Mouse (Mus musculus) lung, adult 2 months (tissue): ENCODE measurements around the gene Lrch3. TPM values are rescaled to one million over a fixed set of nuclear protein-coding genes. Genes with fewer than 3 reads are reported as not detected.

Experiments used
- DNase-seq: peaks from one replicate; pipeline ENCODE4 v3.0.0; 2022
- H3K4me1 ChIP-seq: fragments of 200-500 bp; 2 replicates; pipeline ENCODE4 v1.6.1; 2011; ENCODE audit warnings: low read length; ENCODE audit not compliant: control insufficient read depth, insufficient read depth
- H3K4me3 ChIP-seq: fragments of 200-500 bp; replicated peaks from 2 replicates; pipeline ENCODE3; 2011; ENCODE audit warnings: low read depth, mild to moderate bottlenecking, control low read depth, low read length; ENCODE audit errors: extremely low read depth
- CTCF ChIP-seq: fragments of 200-500 bp; IDR thresholded peaks from 2 replicates; pipeline ENCODE4 v1.5.1; 2011; ENCODE audit warnings: mild to moderate bottlenecking, low read length, control low read depth; ENCODE audit not compliant: insufficient read depth
- POLR2A ChIP-seq: fragments of 200-500 bp; IDR thresholded peaks from 2 replicates; pipeline ENCODE4 v1.6.1; 2011; ENCODE audit warnings: low read depth, mild to moderate bottlenecking, control low read depth, low read length, borderline replicate concordance; ENCODE audit errors: extremely low read depth
- WGBS: fragments of 180-500 bp; shearing (Covaris S2); methylation state at CpG from one replicate; pipeline ENCODE4 v1.1.7; 2018; 5-methylcytosine and 5-hydroxymethylcytosine counted together
- polyA plus RNA-seq: library from polyadenylated mRNA; depleted of rRNA; stranded (reverse); fragments of >200 nt; gene quantifications from 2 replicates; pipeline ENCODE4 v1.2.3, GENCODE M21; 2012; rRNA removed

Gene Lrch3
- polyA plus RNA-seq, 1 experiment: 40.3 TPM

DNA sequence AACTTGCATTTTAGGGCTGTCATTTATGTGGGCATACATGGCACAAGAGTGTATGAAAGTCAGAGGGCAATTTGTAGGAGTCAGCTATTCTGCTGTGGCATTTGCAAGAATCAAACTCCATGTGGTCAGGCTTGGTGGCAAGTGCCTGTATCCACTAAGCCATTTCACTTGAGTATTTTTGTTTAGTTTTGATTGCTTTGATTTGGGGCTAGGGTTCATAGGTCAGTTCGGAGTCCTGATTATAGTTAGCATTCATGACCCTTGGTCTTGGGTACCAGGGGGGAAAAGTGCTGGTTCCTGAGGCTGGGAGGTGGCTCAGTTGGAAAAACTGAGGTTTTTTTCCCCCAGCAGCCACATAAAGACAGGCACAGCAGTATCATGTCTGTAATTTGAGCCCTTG lies 145.6 kb downstream of the Lrch3 start:
- 84% methylated on average over 1 of the region's 1 CpGs for WGBS
- no peak for TF ChIP-seq POLR2A
- TF ChIP-seq CTCF: no peak
- peaks cover 2% of the 10 kb centered on the region for H3K4me1 ChIP-seq
- no peak overlapping the region for H3K4me3 ChIP-seq
- no peak for DNase-seq

- TF ChIP-seq CTCF: no peak
- TF ChIP-seq POLR2A: no peak
- 84% methylated on average over 2 of the region's 2 CpGs for WGBS
- no peak overlapping the region for H3K4me3 ChIP-seq
- DNase-seq: no peak
- peaks cover 2% of the 10 kb centered on the region for H3K4me1 ChIP-seq
Measured at GRCm38 (mm10) chr16:33060926-33061325, 147.0 kb downstream of the Lrch3 start.

- peaks cover 2% of the 10 kb centered on the region for H3K4me1 ChIP-seq
- WGBS: 51% methylated on average over 11 of the region's 11 CpGs
- TF ChIP-seq POLR2A: no peak
- no peak for TF ChIP-seq CTCF
- H3K4me3 ChIP-seq: no peak overlapping the region
- no peak for DNase-seq
Measured at GRCm38 (mm10) chr16:33061400-33061799, 147.5 kb downstream of the Lrch3 start.

- TF ChIP-seq POLR2A (peak; percentile 63; the same call in 1 of the 2 replicates), CTCF (no peak)
- DNase-seq: peak; percentile 83
- WGBS: 1% methylated on average over 64 of the region's 64 CpGs
- Histone ChIP-seq H3K4me1 (peaks cover 2% of the 10 kb centered on the region), H3K4me3 (peak within 1 kb of the TSS; percentile 66)
Measured at GRCm38 (mm10) chr16:33062024-33062681, 148.3 kb downstream of the Lrch3 start, which contains the start of gene Lmln. Lmln (plus strand) TSS chr16:33062521.

DNA sequence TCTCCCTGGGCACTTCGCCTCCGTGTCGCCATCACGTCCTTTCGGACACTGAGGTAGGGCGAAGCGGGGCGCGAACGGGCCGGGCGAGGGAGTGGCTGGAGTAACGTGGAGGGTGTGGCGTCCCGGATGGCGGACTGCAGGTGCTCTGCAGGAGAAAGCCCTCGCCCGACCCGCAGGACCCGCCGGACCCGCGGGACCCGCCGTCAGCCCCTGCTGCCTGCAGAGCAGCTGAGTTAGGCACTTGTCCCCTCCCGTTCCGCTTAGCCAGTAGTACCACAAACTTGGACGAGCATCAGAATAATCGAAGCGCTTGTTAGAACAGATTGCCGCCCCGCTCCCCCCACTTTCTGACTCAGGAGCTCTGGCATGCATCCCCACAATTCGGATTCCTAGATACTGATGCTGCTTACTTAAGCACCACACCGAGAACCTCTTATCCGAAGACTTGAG lies 148.8 kb downstream of the Lrch3 start:
- under 1% methylated on average over 35 of the region's 35 CpGs for WGBS
- no peak for TF ChIP-seq POLR2A
- no peak for TF ChIP-seq CTCF
- H3K4me1 ChIP-seq: peaks cover 2% of the 10 kb centered on the region
- DNase-seq: no peak
- H3K4me3 ChIP-seq: peak overlapping the region; percentile 66

DNA sequence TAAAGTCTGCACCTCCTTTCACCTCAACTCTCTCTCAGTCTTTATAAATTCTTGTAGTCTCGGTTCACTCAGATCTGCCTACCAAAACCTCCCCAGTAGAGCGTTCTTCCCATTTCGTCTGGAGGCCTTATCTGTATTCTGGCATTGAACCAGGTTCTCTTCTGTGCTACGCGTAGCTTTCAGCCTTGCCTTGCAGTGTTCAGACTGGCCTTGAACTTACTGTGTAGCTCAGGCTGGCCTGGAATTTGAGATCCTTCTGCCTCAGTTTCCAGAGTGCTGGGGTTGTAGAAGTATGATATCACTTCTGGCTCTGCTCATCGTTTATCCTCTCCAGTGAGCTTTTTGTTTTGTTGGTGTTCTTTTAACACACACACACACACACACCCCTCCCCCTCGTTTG lies 149.4 kb downstream of the Lrch3 start:
- Histone ChIP-seq H3K4me3 (peak overlapping the region; percentile 66), H3K4me1 (no peaks in the 10 kb centered on the region; the same call in 1 of the 2 replicates)
- WGBS: 15% methylated on average over 7 of the region's 7 CpGs
- DNase-seq: no peak
- no peak for TF ChIP-seq POLR2A
- no peak for TF ChIP-seq CTCF

DNA sequence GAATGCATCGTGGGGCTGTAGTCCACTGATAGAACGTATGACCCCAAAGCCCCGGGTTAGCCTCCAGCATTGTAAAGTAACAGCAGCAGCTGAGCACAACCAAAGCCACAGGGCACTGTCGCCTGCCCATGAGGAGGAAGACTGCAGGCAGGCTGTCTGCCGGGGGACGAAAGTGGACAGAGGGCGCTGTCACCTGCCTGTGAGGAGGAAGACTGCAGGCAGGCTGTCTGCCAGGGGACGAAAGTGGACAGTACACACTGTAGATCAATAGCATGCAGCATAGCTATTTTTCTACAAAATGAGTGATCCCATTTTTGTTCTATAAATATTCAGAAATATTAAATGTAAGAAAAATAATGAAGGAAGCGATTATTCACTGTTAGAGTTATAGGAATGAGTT lies 150.7 kb downstream of the Lrch3 start:
- DNase-seq: no peak
- no peaks in the 10 kb centered on the region; the same call in 1 of the 2 replicates for H3K4me1 ChIP-seq
- 81% methylated on average over 9 of the region's 9 CpGs for WGBS
- no peak overlapping the region for H3K4me3 ChIP-seq
- TF ChIP-seq POLR2A: no peak
- TF ChIP-seq CTCF: no peak

Other genes starting within 250 kb of the Lrch3 start
- 17.3 and 18.9 TPM in 2 replicates for gene Muc4, start 178.2 kb upstream of the Lrch3 start, polyA plus RNA-seq
- gene Muc20, start 116.7 kb upstream of the Lrch3 start, polyA plus RNA-seq: 9.0 and 11.8 TPM in 2 replicates
- 2.3 and 3.0 TPM in 2 replicates for gene Smbd1, start 103.6 kb upstream of the Lrch3 start, polyA plus RNA-seq
- gene Fyttd1, start 36.6 kb upstream of the Lrch3 start, polyA plus RNA-seq: 8.4 and 8.9 TPM in 2 replicates
- 34.3 and 47.6 TPM in 2 replicates for gene Rubcn, start 36.3 kb upstream of the Lrch3 start, polyA plus RNA-seq
- 0.84 and 1.9 TPM in 2 replicates for gene Iqcg, start 142.1 kb downstream of the Lrch3 start, polyA plus RNA-seq
- 146 and 225 TPM in 2 replicates for gene Rpl35a, start 142.4 kb downstream of the Lrch3 start, polyA plus RNA-seq
- 2.6 and 5.0 TPM in 2 replicates for gene Lmln, start 148.4 kb downstream of the Lrch3 start, polyA plus RNA-seq